Mouse (Mus musculus) olfactory bulb, adult 2 months (tissue): ENCODE measurements around the gene Ppp3ca.

ENCODE experiments used
- CTCF ChIP-seq: fragments of 200-500 bp; IDR thresholded peaks from 2 replicates; pipeline ENCODE4 v1.5.1; 2012; ENCODE audit warnings: low read depth, mild to moderate bottlenecking, low read length, moderate library complexity; ENCODE audit not compliant: insufficient read depth
- POLR2A ChIP-seq: fragments of 200-500 bp; IDR thresholded peaks from 2 replicates; pipeline ENCODE4 v1.6.1; 2012; ENCODE audit warnings: mild to moderate bottlenecking, low read depth, low read length, moderate library complexity; ENCODE audit not compliant: insufficient read depth

DNA sequence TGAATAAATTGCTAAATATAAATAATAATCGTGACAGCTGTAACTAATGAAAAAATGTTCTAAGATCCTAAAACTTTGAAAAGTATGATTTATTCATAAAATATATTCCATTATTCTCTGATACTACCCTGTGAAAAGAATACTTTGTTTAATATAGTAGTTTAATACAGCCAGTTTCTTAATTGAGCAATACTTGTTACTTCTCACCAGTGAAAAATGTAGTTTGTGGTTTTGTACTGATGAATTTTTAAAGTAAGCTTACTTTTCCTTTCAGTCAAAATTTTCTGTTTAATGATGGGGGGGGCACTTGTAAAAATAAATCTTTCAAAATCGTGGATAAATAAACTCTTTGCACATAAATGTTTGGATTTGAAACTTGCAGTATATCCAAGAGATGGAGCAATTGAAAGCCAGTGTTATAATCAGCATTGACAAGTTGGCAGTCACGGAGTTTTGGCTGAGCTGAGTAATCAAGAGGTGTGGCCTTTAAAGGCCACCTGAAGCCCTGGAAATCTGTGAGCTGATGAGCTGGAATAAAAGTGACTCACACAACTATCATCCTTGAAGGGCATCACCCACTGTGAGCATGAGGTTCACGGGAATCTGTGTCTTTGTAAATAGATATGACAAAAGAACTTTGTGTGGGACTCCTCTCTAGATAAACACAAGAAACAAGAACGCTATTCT is 29.2 kb upstream of the Ppp3ca start:
- no peak for TF ChIP-seq CTCF
- TF ChIP-seq POLR2A: no peak
